Mouse (Mus musculus) stomach, postnatal 0 days (tissue): ENCODE data around the gene Nckap5. TPM values are rescaled to one million over a fixed set of nuclear protein-coding genes. Genes with fewer than 3 reads are reported as not detected.

Experiments
- ATAC-seq: fragments of 200-750 bp; cut with Nextera tagmentation; 2 replicates; pipeline ENCODE4 v1.8.0; 2017; ENCODE audit not compliant: low FRiP score, low TSS enrichment
- DNase-seq: peaks from one replicate; pipeline ENCODE4 v3.0.0-alpha.2; 2016; ENCODE audit warnings: low spot score
- H3K27ac ChIP-seq: fragments of 300-500 bp; sonication (generic); replicated peaks from 2 replicates; pipeline ENCODE4 v1.5.1; 2014; ENCODE audit warnings: mild to moderate bottlenecking, control low read depth
- H3K27me3 ChIP-seq: fragments of 300-500 bp; sonication (generic); 2 replicates; pipeline ENCODE4 v1.6.1; 2014; ENCODE audit warnings: low read length; ENCODE audit not compliant: control insufficient read depth, insufficient read depth
- H3K36me3 ChIP-seq: fragments of 300-500 bp; sonication (generic); 2 replicates; pipeline ENCODE4 v1.6.1; 2014; ENCODE audit warnings: low read length, mixed read lengths; ENCODE audit not compliant: control insufficient read depth, insufficient read depth
- H3K4me1 ChIP-seq: fragments of 300-500 bp; sonication (generic); replicated peaks from 2 replicates; pipeline ENCODE4 v1.6.1; 2014; ENCODE audit warnings: antibody characterized with exemption; ENCODE audit not compliant: control insufficient read depth, insufficient read depth
- H3K4me2 ChIP-seq: fragments of 300-500 bp; sonication (generic); replicated peaks from 2 replicates; pipeline ENCODE4 v1.6.1; 2014; ENCODE audit warnings: low read depth, mild to moderate bottlenecking, control low read depth, moderate library complexity
- H3K4me3 ChIP-seq: fragments of 300-500 bp; sonication (generic); 2 replicates; pipeline ENCODE4 v1.5.1; 2014; ENCODE audit warnings: low read depth, low read length, control low read depth
- H3K9ac ChIP-seq: fragments of 300-500 bp; sonication (generic); 2 replicates; pipeline ENCODE4 v1.6.1; 2014; ENCODE audit warnings: mild to moderate bottlenecking, low read length, control low read depth, mixed read lengths
- H3K9me3 ChIP-seq: fragments of 300-500 bp; sonication (generic); 2 replicates; pipeline ENCODE4 v1.6.1; 2016; ENCODE audit warnings: low read length; ENCODE audit not compliant: control insufficient read depth
- CTCF ChIP-seq: IDR thresholded peaks from 2 replicates; pipeline ENCODE4 v1.5.1; 2016; ENCODE audit warnings: antibody characterized with exemption, low read depth, mild to moderate bottlenecking, moderate library complexity
- EP300 ChIP-seq: optimal IDR thresholded peaks from 2 replicates; pipeline ENCODE3; 2016; ENCODE audit warnings: antibody characterized with exemption
- WGBS: fragments of 180-500 bp; shearing (Covaris S2); extraction: QIAGEN DNeasy Blood & Tissue Kit; methylation state at CpG from one replicate; pipeline ENCODE4 v1.1.7; 2014; 5-methylcytosine and 5-hydroxymethylcytosine counted together
- polyA plus RNA-seq: library from polyadenylated mRNA; unstranded; fragments of >200 nt; fragmentation: Nextera tagmentation; extraction: Ambion mirVana; gene quantifications from 2 replicates; pipeline ENCODE4 v1.2.1, GENCODE M21; 2015

Nckap5 gene
- polyA plus RNA-seq, 1 experiment from 2014 or later = 1.9 TPM

- DNase-seq = peak; percentile 67
- 12% methylated on average over 18 of the region's 18 CpGs for WGBS
Measured at GRCm38 (mm10) chr1:126737554-126738290, 92.9 kb downstream of the Nckap5 start.

DNA sequence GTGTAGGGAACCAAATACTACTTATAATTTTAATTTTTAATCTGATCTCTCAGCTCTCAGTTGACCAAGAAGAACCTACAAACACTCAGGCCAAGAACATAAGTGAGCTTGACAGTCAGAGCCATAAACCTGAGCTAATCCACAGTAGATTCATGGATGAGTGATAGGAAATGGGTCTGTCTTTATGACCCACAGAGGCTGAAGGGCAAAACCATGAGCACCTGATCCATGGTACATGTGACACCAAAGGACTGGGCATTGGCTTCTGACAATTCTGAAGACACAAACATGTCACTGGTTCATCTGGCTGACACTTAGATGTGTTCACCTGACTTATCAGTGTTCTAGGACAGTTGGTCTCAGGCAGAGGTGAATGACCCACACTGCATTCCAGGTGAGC is 98.9 kb downstream of the Nckap5 start:
- no peaks in the 10 kb centered on the region for H3K4me1 ChIP-seq
- no peaks in the 10 kb centered on the region for H3K36me3 ChIP-seq
- ATAC-seq (no peak), DNase-seq (no peak)
- no peaks in the 10 kb centered on the region for H3K27me3 ChIP-seq
- H3K4me2 ChIP-seq = no peak overlapping the region
- H3K9ac ChIP-seq = no peak overlapping the region
- TF ChIP-seq EP300 (no peak), CTCF (no peak)
- no peaks in the 10 kb centered on the region for H3K9me3 ChIP-seq
- no peak overlapping the region for H3K4me3 ChIP-seq
- H3K27ac ChIP-seq = no peak overlapping the region

More at GRCm38 (mm10) chr1:126737554-126738290, 92.9 kb downstream of the Nckap5 start:
- peak; percentile 90 for ATAC-seq
- Histone ChIP-seq H3K4me1 (peaks cover 2% of the 10 kb centered on the region), H3K4me3 (peak overlapping the region; percentile 43), H3K27ac (0 out of 2 replicates have a peak overlapping the region, but pooled peaks have one; percentile 35), H3K27me3 (no peaks in the 10 kb centered on the region), H3K4me2 (peak overlapping the region; percentile 65), H3K9me3 (no peaks in the 10 kb centered on the region), H3K9ac (peak overlapping the region; percentile 62), H3K36me3 (no peaks in the 10 kb centered on the region)
- TF ChIP-seq EP300 (no peak), CTCF (no peak)

- DNase-seq = no peak
- 60% methylated on average over 6 of the region's 6 CpGs for WGBS
- Histone ChIP-seq H3K27ac (no peak overlapping the region), H3K4me1 (no peaks in the 10 kb centered on the region), H3K4me2 (no peak overlapping the region), H3K36me3 (no peaks in the 10 kb centered on the region), H3K4me3 (no peak overlapping the region), H3K27me3 (no peaks in the 10 kb centered on the region), H3K9ac (no peak overlapping the region), H3K9me3 (no peaks in the 10 kb centered on the region)
- TF ChIP-seq CTCF = peak; percentile 63
- no peak for TF ChIP-seq EP300
- ATAC-seq = no peak
Measured at GRCm38 (mm10) chr1:126726400-126727055, 104.1 kb downstream of the Nckap5 start.

DNA sequence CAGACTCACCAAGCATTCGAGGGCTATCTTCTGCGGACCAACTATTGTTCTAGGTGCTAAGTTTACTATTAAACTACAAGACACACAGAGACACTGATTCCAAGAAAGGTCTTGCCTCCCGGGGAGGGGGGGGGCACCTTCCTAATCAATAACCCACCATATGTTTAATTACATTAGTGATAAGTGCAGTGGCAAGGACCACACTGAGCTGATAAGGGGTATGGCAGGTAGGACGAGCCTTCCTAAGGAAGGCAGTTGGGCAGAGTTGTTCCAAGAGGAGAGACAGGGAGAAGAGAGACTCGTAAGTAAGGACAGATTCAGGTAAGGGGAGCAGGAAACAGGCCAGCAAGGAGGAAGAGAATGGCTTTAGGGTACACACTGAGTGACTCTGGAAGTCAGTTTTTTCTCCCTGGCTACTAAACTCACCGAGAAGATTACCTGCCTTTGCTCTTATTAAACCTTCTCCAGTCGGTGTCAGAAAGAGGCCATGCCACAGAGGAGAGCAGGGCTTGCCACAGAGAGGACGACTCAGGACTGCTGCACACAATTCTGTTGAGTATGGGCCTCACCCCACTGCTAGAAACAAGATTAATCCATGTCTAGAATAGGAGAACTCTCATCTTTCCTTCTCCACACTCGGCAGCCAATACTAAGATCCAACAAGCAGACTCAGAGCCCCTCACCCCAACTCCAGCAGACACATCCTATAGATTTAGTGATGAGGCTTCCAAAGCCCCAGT is 104.8 kb downstream of the Nckap5 start:
- 50% methylated on average over 9 of the region's 9 CpGs for WGBS
- H3K9me3 ChIP-seq = no peaks in the 10 kb centered on the region
- no peak overlapping the region for H3K9ac ChIP-seq
- no peaks in the 10 kb centered on the region for H3K27me3 ChIP-seq
- TF ChIP-seq EP300 (no peak), CTCF (no peak)
- no peak for DNase-seq
- no peak overlapping the region for H3K4me3 ChIP-seq
- H3K4me2 ChIP-seq = no peak overlapping the region
- ATAC-seq = no peak
- H3K27ac ChIP-seq = no peak overlapping the region
- H3K4me1 ChIP-seq = no peaks in the 10 kb centered on the region
- H3K36me3 ChIP-seq = no peaks in the 10 kb centered on the region

DNA sequence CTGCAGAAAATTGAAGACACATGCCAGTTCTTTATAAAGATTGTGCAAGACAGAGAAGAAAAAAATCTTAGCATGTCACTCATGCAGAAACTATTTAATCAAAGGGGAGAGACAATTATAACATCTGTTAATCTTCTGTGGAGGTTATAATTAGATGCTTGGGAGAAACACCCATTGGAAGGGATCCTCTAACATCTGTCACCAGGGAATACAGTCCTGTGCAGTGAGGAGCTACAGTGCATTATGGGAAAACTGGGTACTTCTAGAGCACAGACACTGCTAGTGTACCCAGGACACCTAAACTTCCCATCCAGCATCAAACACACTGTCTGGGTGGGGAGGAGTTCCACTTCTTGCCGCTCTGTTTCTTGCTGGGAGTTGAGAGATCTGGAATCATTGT is 108.7 kb downstream of the Nckap5 start:
- DNase-seq = no peak
- Histone ChIP-seq H3K9me3 (no peaks in the 10 kb centered on the region), H3K27ac (no peak overlapping the region), H3K9ac (no peak overlapping the region), H3K4me2 (no peak overlapping the region), H3K4me1 (no peaks in the 10 kb centered on the region), H3K27me3 (no peaks in the 10 kb centered on the region), H3K36me3 (no peaks in the 10 kb centered on the region), H3K4me3 (no peak overlapping the region)
- no peak for ATAC-seq
- TF ChIP-seq CTCF = no peak
- TF ChIP-seq EP300 = no peak
- 76% methylated on average over 1 of the region's 1 CpGs for WGBS
